Mouse (Mus musculus) midbrain, postnatal 0 days (tissue): Measurements from ENCODE around the gene Reep3. TPM values are rescaled to one million over a fixed set of nuclear protein-coding genes. Genes with fewer than 3 reads are reported as not detected.

Experiments used
- ATAC-seq: fragments of 200-750 bp; cut with Nextera tagmentation; 2 replicates; pipeline ENCODE4 v1.8.0; 2017; ENCODE audit warnings: moderate number of reproducible peaks, mild to moderate bottlenecking, moderate TSS enrichment, moderate library complexity; ENCODE audit not compliant: low FRiP score
- DNase-seq: peaks from one replicate; pipeline ENCODE4 v3.0.0-alpha.2; 2015; ENCODE audit warnings: low spot score
- H3K27ac ChIP-seq: fragments of 300-500 bp; sonication (generic); 2 replicates; pipeline ENCODE4 v1.5.1; 2014; ENCODE audit warnings: low read depth, mild to moderate bottlenecking, low read length, mixed read lengths
- H3K27me3 ChIP-seq: fragments of 300-500 bp; sonication (generic); 2 replicates; pipeline ENCODE4 v1.6.1; 2014; ENCODE audit warnings: low read length, control low read depth, mixed read lengths; ENCODE audit not compliant: insufficient read depth
- H3K36me3 ChIP-seq: fragments of 300-500 bp; sonication (generic); 2 replicates; pipeline ENCODE4 v1.6.1; 2014; ENCODE audit warnings: low read length, control low read depth, mixed read lengths; ENCODE audit not compliant: insufficient read depth
- H3K4me1 ChIP-seq: fragments of 300-500 bp; sonication (generic); 2 replicates; pipeline ENCODE4 v1.6.1; 2014; ENCODE audit warnings: mild to moderate bottlenecking, control low read depth, antibody characterized with exemption, low read length, mixed read lengths; ENCODE audit not compliant: insufficient read depth
- H3K4me2 ChIP-seq: fragments of 300-500 bp; sonication (generic); 2 replicates; pipeline ENCODE4 v1.6.1; 2014; ENCODE audit warnings: low read depth, mild to moderate bottlenecking, low read length, mixed read lengths; ENCODE audit not compliant: poor library complexity, severe bottlenecking
- H3K4me3 ChIP-seq: fragments of 300-500 bp; sonication (generic); 2 replicates; pipeline ENCODE4 v1.5.1; 2014; ENCODE audit warnings: low read depth, mild to moderate bottlenecking, low read length, moderate library complexity
- H3K9ac ChIP-seq: fragments of 300-500 bp; sonication (generic); replicated peaks from 2 replicates; pipeline ENCODE4 v1.6.1; 2014; ENCODE audit warnings: mild to moderate bottlenecking, low read length, moderate library complexity, mixed read lengths; ENCODE audit not compliant: poor library complexity, severe bottlenecking
- H3K9me3 ChIP-seq: fragments of 300-500 bp; sonication (generic); 2 replicates; pipeline ENCODE4 v1.6.1; 2016; ENCODE audit warnings: low read length, control low read depth
- CTCF ChIP-seq: IDR thresholded peaks from 2 replicates; pipeline ENCODE4 v1.5.1; 2016; ENCODE audit warnings: antibody characterized with exemption, mild to moderate bottlenecking
- WGBS: fragments of 180-500 bp; shearing (Covaris S2); extraction: QIAGEN DNeasy Blood & Tissue Kit; methylation state at CpG from one replicate; pipeline ENCODE4 v1.1.7; 2014; 5-methylcytosine and 5-hydroxymethylcytosine counted together
- polyA plus RNA-seq: library from polyadenylated mRNA; unstranded; fragments of >200 nt; fragmentation: Nextera tagmentation; extraction: Ambion mirVana; gene quantifications from 2 replicates; pipeline ENCODE4 v1.2.1, GENCODE M21; 2015
- total RNA-seq: library from RNA; depleted of rRNA; stranded (reverse); fragments of >200 nt; gene quantifications from 2 replicates; pipeline ENCODE4 v1.2.3, GENCODE M21; 2014

Reep3 gene
- total and polyA plus RNA-seq, 2 experiments from 2014 or later: 26.6 to 28.1 TPM

- H3K9me3 ChIP-seq: no peaks in the 10 kb centered on the region
- no peaks in the 10 kb centered on the region for H3K27me3 ChIP-seq
- peaks cover 3% of the 10 kb centered on the region; the same call in 1 of the 2 replicates for H3K36me3 ChIP-seq
- WGBS: 55% methylated on average over 9 of the region's 9 CpGs
- ATAC-seq (no peak), DNase-seq (no peak)
- H3K4me1 ChIP-seq: peaks cover 17% of the 10 kb centered on the region; the same call in 1 of the 2 replicates
- H3K4me2 ChIP-seq: no peak overlapping the region
- no peak for TF ChIP-seq CTCF
- no peak overlapping the region for H3K27ac ChIP-seq
- H3K9ac ChIP-seq: no peak overlapping the region
- no peak overlapping the region for H3K4me3 ChIP-seq
Observed at GRCm38 (mm10) chr10:67108096-67108495, 11.4 kb upstream of the Reep3 start.

- ATAC-seq: no peak
Observed at GRCm38 (mm10) chr10:67107017-67107761, 10.4 kb upstream of the Reep3 start.

GRCm38 (mm10) chr10:67106400-67106799 lies 9.7 kb upstream of the Reep3 start:
- 54% methylated on average over 6 of the region's 6 CpGs for WGBS
- no peak for ATAC-seq

More at GRCm38 (mm10) chr10:67107017-67107761, 10.4 kb upstream of the Reep3 start:
- 72% methylated on average over 9 of the region's 9 CpGs for WGBS
- no peak overlapping the region for H3K27ac ChIP-seq
- no peak overlapping the region for H3K4me2 ChIP-seq
- peaks cover 21% of the 10 kb centered on the region; the same call in 1 of the 2 replicates for H3K4me1 ChIP-seq
- no peaks in the 10 kb centered on the region for H3K27me3 ChIP-seq
- H3K36me3 ChIP-seq: peaks cover 3% of the 10 kb centered on the region; the same call in 1 of the 2 replicates
- no peak for DNase-seq
- no peaks in the 10 kb centered on the region for H3K9me3 ChIP-seq
- no peak for TF ChIP-seq CTCF
- no peak overlapping the region for H3K9ac ChIP-seq
- no peak overlapping the region for H3K4me3 ChIP-seq

GRCm38 (mm10) chr10:67105331-67106217 lies 8.8 kb upstream of the Reep3 start:
- no peak overlapping the region for H3K4me2 ChIP-seq
- H3K27me3 ChIP-seq: no peaks in the 10 kb centered on the region
- 61% methylated on average over 19 of the region's 19 CpGs for WGBS
- no peak for TF ChIP-seq CTCF
- peaks cover 22% of the 10 kb centered on the region; the same call in 1 of the 2 replicates for H3K4me1 ChIP-seq
- ATAC-seq (no peak), DNase-seq (no peak)
- no peaks in the 10 kb centered on the region for H3K9me3 ChIP-seq
- H3K27ac ChIP-seq: no peak overlapping the region
- no peak overlapping the region for H3K4me3 ChIP-seq
- no peak overlapping the region for H3K9ac ChIP-seq
- H3K36me3 ChIP-seq: peaks cover 3% of the 10 kb centered on the region; the same call in 1 of the 2 replicates

More at GRCm38 (mm10) chr10:67106400-67106799, 9.7 kb upstream of the Reep3 start:
- Histone ChIP-seq H3K4me3 (no peak overlapping the region), H3K9me3 (no peaks in the 10 kb centered on the region), H3K27me3 (no peaks in the 10 kb centered on the region), H3K9ac (no peak overlapping the region), H3K4me1 (peaks cover 22% of the 10 kb centered on the region; the same call in 1 of the 2 replicates), H3K27ac (no peak overlapping the region), H3K36me3 (peaks cover 3% of the 10 kb centered on the region; the same call in 1 of the 2 replicates), H3K4me2 (no peak overlapping the region)
- TF ChIP-seq CTCF: no peak
- no peak for DNase-seq

- H3K4me1 ChIP-seq: peaks cover 31% of the 10 kb centered on the region
- H3K27me3 ChIP-seq: no peaks in the 10 kb centered on the region
- no peak overlapping the region for H3K4me3 ChIP-seq
- H3K4me2 ChIP-seq: no peak overlapping the region
- H3K36me3 ChIP-seq: peaks cover 3% of the 10 kb centered on the region; the same call in 1 of the 2 replicates
- no peak overlapping the region for H3K9ac ChIP-seq
- no peak for DNase-seq
- H3K9me3 ChIP-seq: no peaks in the 10 kb centered on the region
- no peak for ATAC-seq
- no peak overlapping the region for H3K27ac ChIP-seq
- 14% methylated on average over 9 of the region's 9 CpGs for WGBS
- no peak for TF ChIP-seq CTCF
Observed at GRCm38 (mm10) chr10:67104543-67104942, 7.8 kb upstream of the Reep3 start.
